Mouse (Mus musculus) midbrain, postnatal 0 days (tissue): ENCODE data around the gene Drd4. TPM values are rescaled to one million over a fixed set of nuclear protein-coding genes. Genes with fewer than 3 reads are reported as not detected.

ENCODE experiments used
- ATAC-seq: fragments of 200-750 bp; cut with Nextera tagmentation; 2 replicates; pipeline ENCODE4 v1.8.0; 2017; ENCODE audit warnings: moderate number of reproducible peaks, mild to moderate bottlenecking, moderate TSS enrichment, moderate library complexity; ENCODE audit not compliant: low FRiP score
- DNase-seq: peaks from one replicate; pipeline ENCODE4 v3.0.0-alpha.2; 2015; ENCODE audit warnings: low spot score
- H3K27ac ChIP-seq: fragments of 300-500 bp; sonication (generic); 2 replicates; pipeline ENCODE4 v1.5.1; 2014; ENCODE audit warnings: low read depth, mild to moderate bottlenecking, low read length, mixed read lengths
- H3K27me3 ChIP-seq: fragments of 300-500 bp; sonication (generic); 2 replicates; pipeline ENCODE4 v1.6.1; 2014; ENCODE audit warnings: low read length, control low read depth, mixed read lengths; ENCODE audit not compliant: insufficient read depth
- H3K36me3 ChIP-seq: fragments of 300-500 bp; sonication (generic); 2 replicates; pipeline ENCODE4 v1.6.1; 2014; ENCODE audit warnings: low read length, control low read depth, mixed read lengths; ENCODE audit not compliant: insufficient read depth
- H3K4me1 ChIP-seq: fragments of 300-500 bp; sonication (generic); 2 replicates; pipeline ENCODE4 v1.6.1; 2014; ENCODE audit warnings: mild to moderate bottlenecking, control low read depth, antibody characterized with exemption, low read length, mixed read lengths; ENCODE audit not compliant: insufficient read depth
- H3K4me2 ChIP-seq: fragments of 300-500 bp; sonication (generic); 2 replicates; pipeline ENCODE4 v1.6.1; 2014; ENCODE audit warnings: low read depth, mild to moderate bottlenecking, low read length, mixed read lengths; ENCODE audit not compliant: poor library complexity, severe bottlenecking
- H3K4me3 ChIP-seq: fragments of 300-500 bp; sonication (generic); 2 replicates; pipeline ENCODE4 v1.5.1; 2014; ENCODE audit warnings: low read depth, mild to moderate bottlenecking, low read length, moderate library complexity
- H3K9ac ChIP-seq: fragments of 300-500 bp; sonication (generic); replicated peaks from 2 replicates; pipeline ENCODE4 v1.6.1; 2014; ENCODE audit warnings: mild to moderate bottlenecking, low read length, moderate library complexity, mixed read lengths; ENCODE audit not compliant: poor library complexity, severe bottlenecking
- H3K9me3 ChIP-seq: fragments of 300-500 bp; sonication (generic); 2 replicates; pipeline ENCODE4 v1.6.1; 2016; ENCODE audit warnings: low read length, control low read depth
- CTCF ChIP-seq: IDR thresholded peaks from 2 replicates; pipeline ENCODE4 v1.5.1; 2016; ENCODE audit warnings: antibody characterized with exemption, mild to moderate bottlenecking
- WGBS: fragments of 180-500 bp; shearing (Covaris S2); extraction: QIAGEN DNeasy Blood & Tissue Kit; methylation state at CpG from one replicate; pipeline ENCODE4 v1.1.7; 2014; 5-methylcytosine and 5-hydroxymethylcytosine counted together
- polyA plus RNA-seq: library from polyadenylated mRNA; unstranded; fragments of >200 nt; fragmentation: Nextera tagmentation; extraction: Ambion mirVana; gene quantifications from 2 replicates; pipeline ENCODE4 v1.2.1, GENCODE M21; 2015
- total RNA-seq: library from RNA; depleted of rRNA; stranded (reverse); fragments of >200 nt; gene quantifications from 2 replicates; pipeline ENCODE4 v1.2.3, GENCODE M21; 2014

Gene Drd4
- total and polyA plus RNA-seq, 2 experiments from 2014 or later, result 0.55 to 0.73 TPM

DNA sequence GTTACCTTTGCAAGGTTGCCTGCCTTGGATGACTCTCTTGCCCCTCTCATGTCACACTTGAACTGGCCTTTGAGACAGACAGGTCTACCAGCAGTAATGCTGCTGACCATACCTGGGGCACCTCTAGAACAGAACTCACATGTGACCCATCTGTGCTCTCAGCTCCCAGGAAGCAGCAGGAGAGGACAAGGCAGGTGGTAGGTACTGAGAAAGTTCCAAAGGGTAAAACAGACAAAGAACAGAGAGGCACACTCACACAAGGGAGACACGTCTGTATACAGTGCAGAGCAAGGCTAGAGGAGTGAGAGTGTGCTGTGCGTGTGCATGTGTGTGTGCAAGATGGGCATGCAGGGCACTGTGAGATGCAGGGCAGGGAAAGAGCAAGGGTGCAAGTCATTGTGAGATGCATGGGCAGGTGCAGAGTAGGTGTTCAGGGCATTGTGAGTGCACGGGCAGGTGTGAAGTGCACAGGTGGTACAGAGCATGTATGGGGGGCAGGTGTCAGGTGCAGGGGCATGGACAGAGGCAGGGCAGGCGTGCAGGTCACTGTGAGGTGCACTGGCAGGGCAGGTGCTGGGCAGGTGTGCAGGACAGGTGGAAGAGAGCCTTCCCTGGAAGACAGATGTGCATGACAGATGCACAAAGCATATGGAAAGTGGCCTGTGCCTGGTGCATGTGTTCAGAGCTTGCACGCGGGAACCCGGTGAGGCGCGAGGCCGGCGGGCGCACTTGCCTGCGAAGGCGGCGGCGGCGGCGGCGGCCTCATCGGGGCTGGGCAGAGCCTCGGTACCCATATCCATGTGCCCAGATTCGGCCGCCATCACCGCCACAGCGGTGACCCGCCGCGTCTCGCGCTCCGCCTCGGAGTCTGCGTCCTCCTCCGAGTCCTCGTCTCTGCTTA is 35.0 kb downstream of the Drd4 start:
- peak overlapping the region; percentile 65 for H3K4me3 ChIP-seq
- H3K9ac ChIP-seq, result peak overlapping the region; percentile 89
- H3K27ac ChIP-seq, result peak overlapping the region; percentile 100
- peaks cover 17% of the 10 kb centered on the region for H3K36me3 ChIP-seq
- ATAC-seq (peak; percentile 33; the same call in 1 of the 2 replicates), DNase-seq (no peak)
- TF ChIP-seq CTCF, result no peak
- 3% methylated on average over 32 of the region's 35 CpGs for WGBS
- H3K4me2 ChIP-seq, result peak overlapping the region; percentile 99
- no peaks in the 10 kb centered on the region for H3K27me3 ChIP-seq
- peaks cover 11% of the 10 kb centered on the region; the same call in 1 of the 2 replicates for H3K4me1 ChIP-seq
- H3K9me3 ChIP-seq, result no peaks in the 10 kb centered on the region

DNA sequence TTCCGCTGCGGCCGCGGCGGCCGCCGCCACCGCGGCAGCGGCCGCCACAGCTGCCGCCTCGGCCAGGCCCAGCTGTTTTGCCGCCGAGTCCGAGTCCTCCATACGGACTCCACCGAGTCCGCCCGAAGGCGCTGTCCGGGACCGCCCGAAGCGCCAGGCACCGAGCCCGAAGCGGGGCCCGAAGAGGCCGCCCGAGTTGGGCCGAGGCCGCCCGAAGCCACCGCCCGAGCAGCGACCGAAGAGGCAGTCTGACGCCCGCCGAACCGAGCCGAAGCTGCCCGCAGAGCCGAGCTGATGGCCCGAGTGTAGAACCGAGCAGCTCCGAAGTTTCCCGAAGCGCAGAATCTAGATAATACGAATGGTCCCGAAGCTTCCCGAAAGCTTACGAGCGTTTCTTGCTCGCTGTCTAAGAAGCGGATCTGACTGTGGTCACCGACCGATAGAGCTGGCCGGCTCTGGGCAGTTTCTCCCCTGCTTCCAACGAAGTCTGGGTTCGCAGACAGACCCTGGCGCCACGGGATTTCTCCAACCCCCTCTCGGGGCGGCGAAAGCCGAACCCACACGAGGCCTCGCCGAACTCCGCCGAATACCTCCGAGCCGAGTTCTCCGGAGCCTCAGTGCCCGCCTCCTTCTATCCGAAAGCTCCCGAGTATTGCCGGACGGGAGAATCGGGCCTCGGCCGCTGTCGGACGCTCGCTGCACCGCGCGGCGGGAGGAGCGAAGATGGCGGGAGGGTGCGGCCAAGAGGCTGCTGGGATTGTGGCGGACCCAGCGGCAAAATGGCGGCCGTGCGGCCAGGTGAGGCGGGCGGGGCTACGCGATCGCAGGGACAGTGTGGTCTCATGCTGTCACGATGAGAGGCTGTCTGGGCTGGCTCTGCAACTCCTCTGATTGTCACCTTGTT is 35.9 kb downstream of the Drd4 start, which contains the start of the genes Deaf1 and Tmem80:
TSS of gene Deaf1 (minus strand) at position 222 of the 904 bp plus-strand sequence.
TSS of gene Tmem80 (plus strand) at position 271 of the 904 bp plus-strand sequence.
- peak; percentile 100 for DNase-seq
- no peak for TF ChIP-seq CTCF
- H3K4me3 ChIP-seq, result peak within 1 kb of the TSS; percentile 65
- WGBS, result under 1% methylated on average over 94 of the region's 105 CpGs
- H3K27ac ChIP-seq, result peak within 1 kb of the TSS; percentile 100
- no peaks in the 10 kb centered on the region for H3K9me3 ChIP-seq
- H3K9ac ChIP-seq, result peak within 1 kb of the TSS; percentile 89
- H3K27me3 ChIP-seq, result no peaks in the 10 kb centered on the region
- H3K4me2 ChIP-seq, result peak within 1 kb of the TSS; percentile 99
- peak; percentile 97 for ATAC-seq
- H3K4me1 ChIP-seq, result peaks cover 11% of the 10 kb centered on the region; the same call in 1 of the 2 replicates
- H3K36me3 ChIP-seq, result peaks cover 7% of the 10 kb centered on the region

DNA sequence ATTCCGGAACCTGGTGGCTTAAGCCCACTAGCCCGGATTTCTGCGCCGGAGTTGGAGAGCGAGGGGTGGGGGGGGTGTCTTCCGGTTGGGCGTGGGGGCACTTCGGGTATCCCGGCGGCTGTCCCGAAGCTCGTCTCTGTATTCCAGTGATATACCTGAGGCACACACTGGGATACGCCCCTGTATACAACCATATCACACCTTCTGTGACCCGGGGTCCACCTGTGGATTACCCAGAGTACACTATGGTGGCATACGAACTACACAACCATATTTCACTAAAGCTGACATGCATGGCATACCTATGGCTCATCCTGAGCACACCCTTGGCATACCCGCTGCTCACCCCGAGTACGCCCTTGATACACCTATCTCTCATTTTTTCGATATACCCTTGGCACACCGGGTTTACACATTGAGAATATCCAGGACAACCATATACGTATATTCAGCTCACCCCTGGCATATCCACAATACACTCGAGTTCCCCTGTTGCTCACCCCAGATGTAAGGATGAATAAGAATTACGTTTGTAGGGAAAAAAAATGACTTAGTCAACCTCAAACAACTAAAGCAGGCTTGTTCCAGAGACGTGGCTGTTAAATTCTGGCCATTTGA is 36.7 kb downstream of the Drd4 start:
- Histone ChIP-seq H3K4me2 (peak overlapping the region; percentile 99), H3K4me3 (peak overlapping the region; percentile 65), H3K9me3 (no peaks in the 10 kb centered on the region), H3K27ac (peak overlapping the region; percentile 100), H3K27me3 (no peaks in the 10 kb centered on the region), H3K9ac (peak overlapping the region; percentile 89), H3K4me1 (peaks cover 11% of the 10 kb centered on the region; the same call in 1 of the 2 replicates), H3K36me3 (peaks cover 4% of the 10 kb centered on the region; the same call in 1 of the 2 replicates)
- WGBS, result 16% methylated on average over 24 of the region's 24 CpGs
- TF ChIP-seq CTCF, result no peak
- DNase-seq, result no peak
- no peak; the same call in 1 of the 2 replicates for ATAC-seq

DNA sequence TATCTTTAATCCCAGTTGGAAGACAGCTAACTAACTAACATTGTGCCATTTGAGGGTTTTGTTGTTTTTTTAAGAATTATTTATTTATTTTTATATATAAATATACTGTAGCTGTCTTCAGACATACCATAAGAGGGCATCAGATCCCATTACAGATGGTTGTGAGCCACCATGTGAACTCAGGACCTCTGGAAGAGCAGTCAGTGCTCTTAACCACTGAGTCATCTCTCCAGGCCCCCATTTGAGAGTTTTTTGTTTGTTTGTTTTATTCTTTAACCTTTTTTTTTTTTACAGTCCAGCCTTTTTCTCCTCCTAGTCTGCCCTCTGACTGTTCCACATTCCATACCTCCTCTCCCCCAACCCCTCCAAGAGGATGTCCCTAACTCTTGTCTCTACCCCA is 38.9 kb downstream of the Drd4 start:
- no peak for DNase-seq
- peak; percentile 18 for TF ChIP-seq CTCF
- no peak for ATAC-seq

DNA sequence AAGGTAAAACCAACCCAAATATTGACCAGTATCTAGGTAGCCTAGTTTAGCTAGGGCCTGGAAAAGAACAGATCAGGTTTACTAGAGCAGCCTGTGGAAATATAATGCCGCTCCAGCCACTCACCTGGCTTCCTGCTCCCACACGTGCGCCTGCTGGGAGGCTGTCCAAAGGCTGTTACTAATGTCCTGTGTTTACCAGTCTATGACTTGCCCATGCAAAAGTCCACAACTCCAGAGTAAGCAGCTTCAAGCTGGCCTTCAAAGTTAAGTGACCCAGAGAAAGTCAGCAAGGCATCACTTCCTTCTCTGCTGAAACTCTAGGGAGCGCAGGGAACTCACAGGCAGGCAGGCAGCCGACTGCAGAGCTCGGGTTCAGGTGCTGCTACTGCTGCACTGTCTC is 40.2 kb downstream of the Drd4 start:
- no peak for TF ChIP-seq CTCF
- Histone ChIP-seq H3K36me3 (peaks cover 4% of the 10 kb centered on the region; the same call in 1 of the 2 replicates), H3K9ac (no peak overlapping the region), H3K27me3 (no peaks in the 10 kb centered on the region), H3K4me3 (no peak overlapping the region), H3K4me2 (no peak overlapping the region), H3K27ac (no peak overlapping the region), H3K9me3 (no peaks in the 10 kb centered on the region), H3K4me1 (0 out of 2 replicates have a peak, but pooled peaks cover under 1% of the 10 kb centered on the region)
- no peak for DNase-seq
- ATAC-seq, result no peak
- WGBS, result 89% methylated on average over 6 of the region's 6 CpGs

More for the DNA sequence above, 38.9 kb downstream of the Drd4 start:
- no peaks in the 10 kb centered on the region for H3K9me3 ChIP-seq
- H3K9ac ChIP-seq, result no peak overlapping the region
- no peak overlapping the region for H3K4me3 ChIP-seq
- peaks cover 4% of the 10 kb centered on the region; the same call in 1 of the 2 replicates for H3K36me3 ChIP-seq
- H3K4me2 ChIP-seq, result no peak overlapping the region
- H3K27me3 ChIP-seq, result no peaks in the 10 kb centered on the region
- H3K27ac ChIP-seq, result no peak overlapping the region
- H3K4me1 ChIP-seq, result peaks cover 11% of the 10 kb centered on the region; the same call in 1 of the 2 replicates
